ENCODE assay signal across 8 mouse cellular contexts in the genomic region with DNA sequence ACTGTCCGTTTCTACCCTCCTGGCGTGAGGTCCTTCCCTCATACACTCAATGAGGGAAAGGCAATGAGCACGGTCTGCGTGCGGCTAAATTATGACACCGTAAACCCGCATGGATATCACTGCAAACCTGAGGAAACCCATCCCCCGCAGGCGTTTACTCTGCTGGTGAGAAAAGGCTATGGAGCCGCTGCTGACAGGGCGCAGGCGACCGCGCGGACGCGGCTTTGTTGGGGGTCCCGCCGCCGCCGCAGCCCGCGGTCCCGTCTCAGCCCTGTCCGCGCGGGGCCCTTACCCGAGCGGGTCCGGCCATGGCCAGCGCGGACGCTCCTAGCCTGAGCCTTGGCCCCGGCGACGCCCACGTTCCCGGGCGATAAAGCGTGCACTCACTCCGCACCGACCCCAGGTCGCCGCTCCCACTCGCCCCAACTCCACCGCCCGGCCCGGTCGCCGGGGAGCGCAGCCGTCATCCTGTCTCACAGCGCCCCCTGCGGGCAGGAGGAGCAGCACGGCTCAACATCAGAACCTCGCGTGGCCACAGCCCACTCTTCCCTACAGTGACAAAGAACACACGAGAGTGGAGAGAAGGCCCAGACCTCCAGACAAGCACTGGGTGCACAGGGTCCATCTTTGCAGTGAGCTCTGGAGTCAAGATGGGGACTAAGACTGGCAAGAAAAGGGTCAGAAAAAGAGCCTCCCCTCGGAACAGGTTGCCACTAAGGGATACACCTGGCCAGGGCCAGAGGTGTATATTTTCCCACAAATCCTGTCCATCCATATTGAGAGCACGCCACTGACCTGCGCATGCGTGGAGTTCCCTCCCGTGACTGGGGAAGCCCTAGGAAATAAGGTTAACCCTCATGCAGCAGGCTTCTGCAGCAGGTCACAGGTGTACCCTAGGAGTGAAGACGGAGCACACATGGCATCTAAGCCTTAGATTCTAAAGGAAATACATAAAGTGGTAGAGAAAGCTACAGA. TPM values are rescaled to one million over a fixed set of nuclear protein-coding genes. Genes with fewer than 3 reads are reported as not detected.
A peak's percentile ranks its signal among the peaks of the same experiment; 100 is the strongest.
DNase-seq lines count a peak whose midpoint lies in the region; ATAC-seq and TF ChIP-seq lines count a peak whose summit lies in the region.

A gene (minus strand): TSS at position 764 of the 975 bp plus-strand sequence.

- 0 out of 2 replicates have a peak within 1 kb of the TSS, but pooled peaks have one; percentile 13 for H3K27ac ChIP-seq in heart, embryonic 13.5 days (replicated peaks)
- H3K27ac ChIP-seq in liver, embryonic 11.5 days (ENCODE audit: low read depth, low read length): no peak within 1 kb of the TSS

- H3K9ac ChIP-seq in heart, embryonic 13.5 days: peak within 1 kb of the TSS; percentile 90
- H3K9ac ChIP-seq in liver, embryonic 11.5 days (ENCODE audit: low read depth, low read length): peak within 1 kb of the TSS; percentile 78

- H3K4me3 ChIP-seq in C2C12 (ENCODE audit: insufficient read depth, poor library complexity, severe bottlenecking) (peak within 1 kb of the TSS; percentile 48), myocyte (peak within 1 kb of the TSS; percentile 26)
- peak within 1 kb of the TSS; percentile 74 for H3K4me3 ChIP-seq in erythroblast, embryonic 14.5 days (replicated peaks)
- H3K4me3 ChIP-seq in heart, embryonic 13.5 days: peak within 1 kb of the TSS; percentile 74
- peak within 1 kb of the TSS; percentile 84 for H3K4me3 ChIP-seq in liver, embryonic 11.5 days (ENCODE audit: low read depth, low read length)

- H3K79me3 ChIP-seq in C2C12 (ENCODE audit: low read depth): no peaks in the 10 kb centered on the region

- DNase-seq in brain, embryonic 14.5 days (ENCODE audit: low read depth): peak; percentile 95
- DNase-seq in kidney, postnatal 10 days: peak; percentile 96
- DNase-seq in liver, embryonic 11.5 days (ENCODE audit: low spot score): peak; percentile 90
- DNase-seq in spleen, postnatal 4 days (ENCODE audit: low spot score in 2 of 2): peak; percentile 92 to 99

- H3K4me1 ChIP-seq in erythroblast, embryonic 14.5 days (ENCODE audit: control insufficient read depth): peaks cover 23% of the 10 kb centered on the region
- H3K4me1 ChIP-seq in heart, embryonic 13.5 days: peaks cover 8% of the 10 kb centered on the region
- peaks cover 5% of the 10 kb centered on the region; the same call in 1 of the 2 replicates for H3K4me1 ChIP-seq in liver, embryonic 11.5 days (replicated peaks; ENCODE audit: control insufficient read depth, insufficient read depth, low read length)

- peak; percentile 89 for ATAC-seq in heart, embryonic 13.5 days (ENCODE audit: extremely low read depth, insufficient number of reproducible peaks, low FRiP score, low TSS enrichment)
- peak; percentile 82 for ATAC-seq in liver, embryonic 11.5 days (replicated peaks; ENCODE audit: low FRiP score)

- no peaks in the 10 kb centered on the region for H3K36me3 ChIP-seq in C2C12 (ENCODE audit: control insufficient read depth, insufficient read depth)
- H3K36me3 ChIP-seq in erythroblast, embryonic 14.5 days (ENCODE audit: control insufficient read depth): no peaks in the 10 kb centered on the region
- H3K36me3 ChIP-seq in heart, embryonic 13.5 days: no peaks in the 10 kb centered on the region
- H3K36me3 ChIP-seq in liver, embryonic 11.5 days (ENCODE audit: control insufficient read depth, insufficient read depth, low read length): no peaks in the 10 kb centered on the region
- H3K36me3 ChIP-seq in myocyte (ENCODE audit: control insufficient read depth, insufficient read depth): no peaks in the 10 kb centered on the region

- peak; percentile 83 for TF ChIP-seq POLR2A in brain, embryonic 14.5 days (IDR thresholded peaks at IDR 0.05; ENCODE audit: borderline replicate concordance, extremely low read depth, insufficient read depth, insufficient read length, poor library complexity, severe bottlenecking)
- peak; percentile 61 for TF ChIP-seq POLR2A in myocyte (IDR thresholded peaks at IDR 0.05; ENCODE audit: insufficient read length, low read depth)

- no peaks in the 10 kb centered on the region for H3K79me2 ChIP-seq in C2C12 (ENCODE audit: control insufficient read depth, insufficient read depth)
- H3K79me2 ChIP-seq in myocyte (ENCODE audit: control insufficient read depth, insufficient read depth): no peaks in the 10 kb centered on the region

- H3ac ChIP-seq in C2C12 (ENCODE audit: control insufficient read depth, insufficient read length, low read depth) (peak within 1 kb of the TSS; percentile 93), myocyte (ENCODE audit: control insufficient read depth, insufficient read length) (peak within 1 kb of the TSS; percentile 59)

- H3K9me3 ChIP-seq in erythroblast, embryonic 14.5 days (ENCODE audit: control insufficient read depth, low read length): no peaks in the 10 kb centered on the region
- H3K9me3 ChIP-seq in heart, embryonic 13.5 days: no peaks in the 10 kb centered on the region
- H3K9me3 ChIP-seq in liver, embryonic 11.5 days (ENCODE audit: control insufficient read depth, low read length): no peaks in the 10 kb centered on the region

- H3K4me2 ChIP-seq in heart, embryonic 13.5 days: peak within 1 kb of the TSS; percentile 74
- peak within 1 kb of the TSS; percentile 76 for H3K4me2 ChIP-seq in liver, embryonic 11.5 days
- H3K4me2 ChIP-seq in myocyte (ENCODE audit: low read depth): peak within 1 kb of the TSS; percentile 84

- 1% methylated on average over 64 of the region's 64 CpGs for whole genome bisulfite sequencing in heart, embryonic 13.5 days
- WGBS in liver, embryonic 11.5 days: 2% methylated on average over 64 of the region's 64 CpGs

- no peaks in the 10 kb centered on the region for H3K27me3 ChIP-seq in C2C12 (ENCODE audit: control insufficient read depth, insufficient read depth, insufficient read length)
- no peaks in the 10 kb centered on the region for H3K27me3 ChIP-seq in erythroblast, embryonic 14.5 days (ENCODE audit: control insufficient read depth)
- H3K27me3 ChIP-seq in heart, embryonic 13.5 days (replicated peaks): 0 out of 2 replicates have a peak, but pooled peaks cover 8% of the 10 kb centered on the region
- H3K27me3 ChIP-seq in liver, embryonic 11.5 days (replicated peaks; ENCODE audit: control insufficient read depth, insufficient read depth, low read length): no peaks in the 10 kb centered on the region
- H3K27me3 ChIP-seq in myocyte (ENCODE audit: control insufficient read depth, insufficient read depth, insufficient read length): no peaks in the 10 kb centered on the region

- TF ChIP-seq CTCF in C2C12 (IDR thresholded peaks at IDR 0.05; ENCODE audit: control insufficient read depth, insufficient read depth, insufficient read length): peak; percentile 97
- TF ChIP-seq CTCF in brain, embryonic 14.5 days (IDR thresholded peaks at IDR 0.05; ENCODE audit: borderline replicate concordance, extremely low read depth, insufficient read depth, insufficient read length): peak; percentile 95

TF ChIP-seq in C2C12, 6 proteins besides CTCF, POLR2A, EP300 and RAD21:
- TF ChIP-seq USF1 (IDR thresholded peaks at IDR 0.05; ENCODE audit: low read depth) (no peak), MYOG (IDR thresholded peaks at IDR 0.05; ENCODE audit: control insufficient read depth, extremely low read depth, insufficient read length) (no peak), MAX (IDR thresholded peaks at IDR 0.05) (no peak), FOSL1 (IDR thresholded peaks at IDR 0.05; ENCODE audit: insufficient read depth, low read length, poor library complexity, severe bottlenecking) (no peak), MYOD1 (IDR thresholded peaks at IDR 0.05; ENCODE audit: control insufficient read depth, insufficient read length, low read depth) (no peak), CEBPB (IDR thresholded peaks at IDR 0.05; ENCODE audit: low read depth) (no peak)

TF ChIP-seq in myocyte, 11 proteins besides CTCF, POLR2A, EP300 and RAD21:
- TF ChIP-seq SRF (IDR thresholded peaks at IDR 0.05; ENCODE audit: control insufficient read depth, insufficient read length, low read depth): peak; percentile 13
- no peak for TF ChIP-seq REST (IDR thresholded peaks at IDR 0.05; ENCODE audit: insufficient read depth, insufficient read length)
- TF ChIP-seq MAX (IDR thresholded peaks at IDR 0.05; ENCODE audit: low read depth): no peak
- TF ChIP-seq TCF12 (IDR thresholded peaks at IDR 0.05; ENCODE audit: insufficient read depth, poor library complexity, severe bottlenecking): no peak
- TF ChIP-seq E2F4 (IDR thresholded peaks at IDR 0.05; ENCODE audit: insufficient read depth): no peak
- TF ChIP-seq MYOG (IDR thresholded peaks at IDR 0.05; ENCODE audit: control insufficient read depth in 1 of 3, insufficient read depth in 1 of 3, insufficient read length in 2 of 3, low read depth in 2 of 3): peak in 2 of 3 experiments; percentile 23 to 36
- peak in 1 of 3 experiments; percentile 39 for TF ChIP-seq MYOD1 (IDR thresholded peaks at IDR 0.05; ENCODE audit: control insufficient read depth in 1 of 3, insufficient read length in 2 of 3, low read depth in 2 of 3)
- no peak for TF ChIP-seq TCF3 (IDR thresholded peaks at IDR 0.05; ENCODE audit: insufficient read length, low read depth)
- no peak for TF ChIP-seq USF1 (IDR thresholded peaks at IDR 0.05; ENCODE audit: low read depth)

RNA-seq across cellular contexts. Expression of the gene that starts here (rescaled TPM):
- polyA plus RNA-seq in C2C12 (2012; fragmentation: generic; extraction: Trizol): 0.39 TPM
- polyA plus RNA-seq in brain, embryonic 14.5 days (2012; rRNA removed): 5.2 and 8.8 TPM in 2 replicates
- not detected in 2 replicates for polyA plus RNA-seq in erythroblast, embryonic 14.5 days (2012)
- 1.2 TPM in 2 replicates for polyA plus RNA-seq in heart, embryonic 13.5 days (2015; fragmentation: Nextera tagmentation; extraction: Ambion mirVana)
- polyA plus RNA-seq in liver, embryonic 11.5 days (2014; fragmentation: Nextera tagmentation; extraction: Ambion mirVana): 0.90 and 1.3 TPM in 2 replicates
- 0.30 TPM for polyA plus RNA-seq in myocyte (2012; fragmentation: generic; extraction: Trizol)

Comparison
In these comparisons a context has a peak if more than half of its experiments do, and no peak if none do; other contexts are left out.
1. H3K4me3 ChIP-seq: peak in every context shown above with its lines; median percentile 84 in liver, embryonic 11.5 days; 74 in erythroblast, embryonic 14.5 days; 74 in heart, embryonic 13.5 days; 48 in C2C12; 26 in myocyte.